Mouse (Mus musculus) liver, embryonic 14.5 days (tissue): ENCODE measurements at regions not wholly inside any gene's neighbourhood (a gene's known extent, or its start where the extent isn't known, plus 50 kb on each side); places are given as distances from the start of the nearest gene placed in this dataset.

Source experiments
- ATAC-seq: fragments of 200-750 bp; cut with Nextera tagmentation; 2 replicates; pipeline ENCODE4 v1.8.0; 2017; ENCODE audit warnings: moderate number of reproducible peaks, mild to moderate bottlenecking, moderate library complexity; ENCODE audit not compliant: insufficient read depth
- DNase-seq, 3 experiments: peaks; one replicate each; pipeline ENCODE4 v3.0.0-alpha.2; 2012 to 2013; ENCODE audit warnings: low read depth in 3 of 3, low spot score in 3 of 3
- H3K27ac ChIP-seq: fragments of 300-500 bp; sonication (generic); 2 replicates; pipeline ENCODE4 v1.5.1; 2014; ENCODE audit warnings: moderate library complexity, mild to moderate bottlenecking, control low read depth, inconsistent platforms
- H3K27me3 ChIP-seq: fragments of 300-500 bp; sonication (generic); 2 replicates; pipeline ENCODE4 v1.6.1; 2014; ENCODE audit warnings: mild to moderate bottlenecking, low read length, moderate library complexity; ENCODE audit not compliant: control insufficient read depth, insufficient read depth
- H3K36me3 ChIP-seq: fragments of 300-500 bp; sonication (generic); replicated peaks from 2 replicates; pipeline ENCODE4 v1.6.1; 2014; ENCODE audit warnings: low read depth; ENCODE audit not compliant: control insufficient read depth, insufficient read depth
- H3K4me1 ChIP-seq, 2 experiments: fragments of 200-500 bp in 1 of 2; fragments of 300-500 bp in 1 of 2; sonication (generic) in 1 of 2; replicated peaks; 2 replicates each; pipeline ENCODE4 v1.6.1; 2012 to 2014; ENCODE audit warnings: antibody characterized with exemption in 1 of 2, inconsistent platforms in 1 of 2, low read length in 1 of 2; ENCODE audit not compliant: control insufficient read depth in 2 of 2, insufficient read depth in 2 of 2
- H3K4me2 ChIP-seq: fragments of 300-500 bp; sonication (generic); 2 replicates; pipeline ENCODE4 v1.6.1; 2014; ENCODE audit warnings: low read depth, mild to moderate bottlenecking, control low read depth, moderate library complexity
- H3K4me3 ChIP-seq, 2 experiments: fragments of 200-500 bp in 1 of 2; fragments of 300-500 bp in 1 of 2; sonication (generic) in 1 of 2; 2 replicates each; pipeline ENCODE4 v1.5.1; 2012 to 2014; ENCODE audit warnings: low read depth in 2 of 2, low read length in 2 of 2, mild to moderate bottlenecking in 2 of 2, control low read depth in 1 of 2, inconsistent platforms in 1 of 2, moderate library complexity in 1 of 2; ENCODE audit not compliant: insufficient read depth in 1 of 2
- H3K9ac ChIP-seq: fragments of 300-500 bp; sonication (generic); replicated peaks from 2 replicates; pipeline ENCODE4 v1.6.1; 2014; ENCODE audit warnings: mild to moderate bottlenecking, control low read depth, moderate library complexity
- H3K9me3 ChIP-seq: fragments of 300-500 bp; sonication (generic); 2 replicates; pipeline ENCODE4 v1.6.1; 2016; ENCODE audit warnings: low read length, mixed read lengths; ENCODE audit not compliant: control insufficient read depth
- CTCF ChIP-seq: IDR thresholded peaks from 2 replicates; pipeline ENCODE4 v1.5.1; 2016; ENCODE audit warnings: antibody characterized with exemption, low read depth, control low read depth
- EP300 ChIP-seq: IDR thresholded peaks from 2 replicates; pipeline ENCODE4 v1.6.1; 2016; ENCODE audit warnings: antibody characterized with exemption, low read depth
- WGBS: fragments of 180-500 bp; shearing (Covaris S2); extraction: QIAGEN DNeasy Blood & Tissue Kit; methylation state at CpG from one replicate; pipeline ENCODE4 v1.1.7; 2014; ENCODE audit not compliant: insufficient replicate concordance; 5-methylcytosine and 5-hydroxymethylcytosine counted together

DNA sequence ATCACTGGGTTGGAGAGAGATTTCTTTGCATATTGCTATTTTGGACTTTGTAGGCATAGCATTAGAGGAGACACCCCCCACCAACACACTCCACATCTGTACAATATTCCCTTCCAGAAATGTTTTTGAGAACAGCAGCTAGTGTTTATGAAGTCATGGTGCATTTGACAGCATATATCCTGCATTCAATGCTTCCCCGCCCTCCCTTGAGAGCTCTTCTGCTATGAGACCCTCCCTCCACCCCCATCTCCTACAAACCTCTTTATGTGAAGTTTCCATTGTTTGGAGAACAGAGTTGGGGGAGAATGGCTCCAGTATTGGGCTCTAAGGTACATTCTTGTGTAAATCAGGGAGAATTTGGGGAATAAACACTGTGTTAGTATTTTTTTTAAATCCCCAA is 252.9 kb upstream of the Auts2 start:
- DNase-seq = no peak
- H3K4me1 ChIP-seq = no peaks in the 10 kb centered on the region
- no peak for TF ChIP-seq CTCF
- TF ChIP-seq EP300 = no peak
- no peak for ATAC-seq
- H3K9ac ChIP-seq = no peak overlapping the region
- no peak overlapping the region for H3K4me3 ChIP-seq
- no peak overlapping the region for H3K27ac ChIP-seq
- no peaks in the 10 kb centered on the region for H3K36me3 ChIP-seq
- H3K27me3 ChIP-seq = no peaks in the 10 kb centered on the region
- 50% methylated on average over 1 of the region's 1 CpGs for WGBS
- no peaks in the 10 kb centered on the region for H3K9me3 ChIP-seq
- no peak overlapping the region for H3K4me2 ChIP-seq

DNA sequence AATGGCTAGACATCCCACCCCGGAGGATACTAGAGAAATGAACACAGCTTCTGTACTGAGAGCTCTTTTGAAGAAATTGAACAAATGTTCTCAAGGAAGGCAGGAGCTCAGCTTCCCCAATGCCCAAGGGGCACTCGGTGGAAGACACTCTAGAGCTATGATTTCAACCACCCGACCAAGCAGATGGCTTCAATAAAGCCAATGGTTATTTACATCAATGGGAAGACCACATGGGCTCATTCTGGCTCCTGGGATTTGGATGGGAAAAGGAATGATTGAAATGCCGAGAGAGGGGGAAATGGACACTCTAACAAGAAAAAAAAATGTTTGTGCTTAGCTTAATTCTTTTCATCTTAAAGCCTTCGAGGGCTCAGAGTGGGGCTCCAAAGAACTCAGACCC is 249.3 kb upstream of the Auts2 start:
- Histone ChIP-seq H3K9me3 (no peaks in the 10 kb centered on the region), H3K9ac (no peak overlapping the region), H3K27me3 (no peaks in the 10 kb centered on the region), H3K27ac (no peak overlapping the region), H3K4me2 (no peak overlapping the region), H3K4me1 (no peaks in the 10 kb centered on the region), H3K36me3 (no peaks in the 10 kb centered on the region), H3K4me3 (no peak overlapping the region)
- ATAC-seq = no peak
- DNase-seq = no peak
- WGBS = 50% methylated on average over 5 of the region's 5 CpGs
- TF ChIP-seq CTCF = no peak
- TF ChIP-seq EP300 = no peak

DNA sequence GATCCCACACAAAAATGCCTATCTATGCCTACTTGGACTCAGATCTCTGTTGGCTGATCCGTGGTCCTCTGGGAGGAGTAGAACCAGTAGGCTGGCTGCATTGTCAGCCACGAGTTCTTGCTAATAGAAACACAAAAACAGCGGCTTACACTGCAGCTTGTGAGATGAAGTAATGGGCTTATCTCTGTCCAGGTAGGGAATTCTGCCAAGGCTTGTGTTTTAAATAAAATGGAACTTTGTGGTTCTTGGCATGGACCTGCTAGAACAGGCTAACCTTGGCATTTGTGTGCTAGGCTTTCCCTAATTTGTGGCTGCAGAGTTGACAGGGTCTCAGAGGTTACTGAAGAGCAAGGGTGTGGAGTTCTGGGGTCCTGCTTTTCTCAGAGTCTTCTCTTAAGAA is 242.1 kb upstream of the Auts2 start:
- Histone ChIP-seq H3K4me2 (no peak overlapping the region), H3K9ac (no peak overlapping the region), H3K36me3 (no peaks in the 10 kb centered on the region), H3K9me3 (no peaks in the 10 kb centered on the region), H3K27ac (no peak overlapping the region), H3K4me3 (no peak overlapping the region), H3K4me1 (no peaks in the 10 kb centered on the region), H3K27me3 (no peaks in the 10 kb centered on the region)
- ATAC-seq = no peak
- DNase-seq = no peak
- WGBS = 42% methylated on average over 3 of the region's 3 CpGs
- TF ChIP-seq EP300 (no peak), CTCF (no peak)

DNA sequence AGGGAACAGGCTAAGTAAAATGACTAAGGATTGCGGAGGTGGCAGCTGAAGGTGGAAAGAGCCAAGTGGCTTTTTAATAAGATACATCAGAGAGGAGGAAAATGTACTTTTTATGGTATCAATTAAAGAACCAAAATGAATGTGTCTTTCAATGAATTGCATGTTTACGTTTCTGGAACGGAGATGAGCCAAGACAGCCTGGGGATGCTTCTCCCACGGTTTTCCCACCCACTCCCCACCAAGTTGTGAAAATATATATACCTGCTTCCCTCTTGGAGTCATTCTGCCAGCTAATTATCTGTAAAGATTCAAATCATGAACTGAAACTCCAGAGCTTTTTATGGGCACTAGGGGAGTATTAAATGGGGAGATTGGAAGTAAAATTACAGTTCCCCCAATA is 241.6 kb upstream of the Auts2 start:
- Histone ChIP-seq H3K27me3 (no peaks in the 10 kb centered on the region), H3K27ac (no peak overlapping the region), H3K9ac (no peak overlapping the region), H3K4me3 (no peak overlapping the region), H3K9me3 (no peaks in the 10 kb centered on the region), H3K4me1 (no peaks in the 10 kb centered on the region), H3K4me2 (no peak overlapping the region), H3K36me3 (no peaks in the 10 kb centered on the region)
- no peak for DNase-seq
- 57% methylated on average over 4 of the region's 4 CpGs for WGBS
- ATAC-seq = no peak
- TF ChIP-seq CTCF = no peak
- no peak for TF ChIP-seq EP300

DNA sequence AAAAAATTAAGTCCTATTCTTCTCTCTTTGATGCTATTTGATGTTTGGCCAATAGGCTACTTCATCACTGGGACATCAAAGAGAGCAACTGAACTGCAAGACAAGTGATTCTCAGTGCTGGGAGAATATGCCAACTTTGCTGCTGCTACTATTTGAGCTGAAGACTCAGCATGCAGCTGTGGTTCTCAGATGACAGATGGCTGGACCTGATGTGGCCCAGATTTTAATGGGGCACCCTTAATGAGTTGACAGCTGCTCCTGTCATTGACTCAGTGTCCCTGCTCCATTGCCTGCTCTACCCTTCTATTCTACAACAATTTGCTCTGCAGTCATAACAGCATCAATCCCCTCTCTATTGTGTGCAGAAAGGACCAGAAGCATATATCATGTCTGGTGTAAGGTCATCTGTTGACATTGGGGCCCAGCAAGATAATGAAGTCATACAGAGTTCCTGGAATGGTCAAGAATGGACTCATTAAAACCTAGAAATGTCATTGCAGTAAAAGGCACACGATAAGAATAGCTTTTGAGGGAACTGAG is 231.1 kb upstream of the Auts2 start:
- Histone ChIP-seq H3K27ac (no peak overlapping the region), H3K4me2 (no peak overlapping the region), H3K4me3 (no peak overlapping the region), H3K4me1 (no peaks in the 10 kb centered on the region), H3K9me3 (no peaks in the 10 kb centered on the region), H3K9ac (no peak overlapping the region), H3K36me3 (no peaks in the 10 kb centered on the region), H3K27me3 (no peaks in the 10 kb centered on the region)
- DNase-seq (no peak), ATAC-seq (no peak)
- 21% methylated on average over 1 of the region's 1 CpGs for WGBS
- TF ChIP-seq CTCF = no peak
- TF ChIP-seq EP300 = no peak
